ENCODE assay signal across 8 mouse cellular contexts in the genomic region with DNA sequence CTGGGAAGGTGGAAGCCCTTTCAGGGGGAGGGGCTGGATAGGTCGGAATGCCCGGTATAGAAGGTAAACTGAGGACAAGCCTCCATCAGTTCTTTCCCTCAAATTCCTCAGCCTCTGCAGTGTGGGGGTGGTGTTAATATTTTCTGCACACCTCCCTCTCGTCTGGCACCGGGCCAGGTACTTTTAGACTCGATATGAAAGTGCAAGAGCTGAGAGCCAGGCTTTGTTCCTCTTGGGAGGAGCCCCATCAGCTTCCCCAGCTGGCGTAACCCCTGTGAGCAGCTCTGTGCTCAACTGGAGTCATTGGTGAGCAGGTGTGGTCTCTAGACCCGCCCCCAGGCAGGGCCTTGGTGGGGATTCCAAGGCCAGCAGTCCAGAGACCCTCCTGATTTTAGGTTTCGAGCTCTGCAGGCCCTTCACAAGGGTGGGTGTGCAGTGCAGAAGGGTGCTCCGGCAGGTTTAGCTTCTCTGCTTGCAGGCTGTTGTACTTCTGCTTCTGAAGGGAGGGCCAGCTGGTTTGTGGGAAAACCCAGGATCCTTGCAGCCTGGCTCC. TPM values are rescaled to one million over a fixed set of nuclear protein-coding genes. Genes with fewer than 3 reads are reported as not detected.
DNase-seq lines count a peak whose midpoint lies in the region; ATAC-seq and TF ChIP-seq lines count a peak whose summit lies in the region.

No protein-coding gene starts in this region.

- no peak overlapping the region for H3K9ac ChIP-seq in neural tube, embryonic 12.5 days
- H3K9ac ChIP-seq in embryonic facial prominence, embryonic 12.5 days: no peak overlapping the region

- 0 out of 2 replicates have a peak, but pooled peaks cover 4% of the 10 kb centered on the region for H3K27me3 ChIP-seq in neural tube, embryonic 12.5 days (replicated peaks)
- 0 out of 2 replicates have a peak, but pooled peaks cover 2% of the 10 kb centered on the region for H3K27me3 ChIP-seq in embryonic facial prominence, embryonic 12.5 days
- H3K27me3 ChIP-seq in spleen, adult 2 months (ENCODE audit: control insufficient read depth, insufficient read depth, low read length): no peaks in the 10 kb centered on the region

- H3K4me1 ChIP-seq in neural tube, embryonic 12.5 days: peaks cover 12% of the 10 kb centered on the region
- peaks cover 16% of the 10 kb centered on the region for H3K4me1 ChIP-seq in embryonic facial prominence, embryonic 12.5 days
- peaks cover 15% of the 10 kb centered on the region; the same call in 1 of the 2 replicates for H3K4me1 ChIP-seq in spleen, adult 2 months (ENCODE audit: control insufficient read depth, insufficient read depth, insufficient read length)

- peaks cover 13% of the 10 kb centered on the region for H3K36me3 ChIP-seq in neural tube, embryonic 12.5 days
- H3K36me3 ChIP-seq in embryonic facial prominence, embryonic 12.5 days: peaks cover 18% of the 10 kb centered on the region
- H3K36me3 ChIP-seq in spleen, adult 2 months (ENCODE audit: control insufficient read depth, insufficient read depth, low read length): no peaks in the 10 kb centered on the region

- no peak; the same call in 1 of the 2 replicates for TF ChIP-seq POLR2A in spleen, adult 2 months (IDR thresholded peaks at IDR 0.05; ENCODE audit: low read depth, low read length)

- no peak for ATAC-seq in neural tube, embryonic 12.5 days (ENCODE audit: low FRiP score, low read depth)
- ATAC-seq in embryonic facial prominence, embryonic 12.5 days (ENCODE audit: insufficient number of reproducible peaks, insufficient read depth, low FRiP score, low TSS enrichment): no peak
- no peak for ATAC-seq in erythroid progenitor cell, adult 5-6 weeks (replicated peaks; ENCODE audit: low FRiP score, poor library complexity, severe bottlenecking)

- H3K4me3 ChIP-seq in neural tube, embryonic 12.5 days: no peak overlapping the region
- H3K4me3 ChIP-seq in embryonic facial prominence, embryonic 12.5 days: no peak overlapping the region; the same call in 1 of the 2 replicates
- H3K4me3 ChIP-seq in spleen, adult 2 months (ENCODE audit: extremely low read depth, insufficient read depth, insufficient read length): peak overlapping the region; percentile 18; the same call in 1 of the 2 replicates

- H3K27ac ChIP-seq in neural tube, embryonic 12.5 days: no peak overlapping the region
- no peak overlapping the region for H3K27ac ChIP-seq in embryonic facial prominence, embryonic 12.5 days
- peak overlapping the region; percentile 80 for H3K27ac ChIP-seq in spleen, adult 2 months (ENCODE audit: insufficient read depth, low read length)

- peak overlapping the region; percentile 45 for H3K4me2 ChIP-seq in neural tube, embryonic 12.5 days (replicated peaks)
- peak overlapping the region; percentile 41 for H3K4me2 ChIP-seq in embryonic facial prominence, embryonic 12.5 days (replicated peaks)

- WGBS in neural tube, embryonic 12.5 days: 29% methylated on average over 9 of the region's 9 CpGs
- 24% methylated on average over 9 of the region's 9 CpGs for WGBS in embryonic facial prominence, embryonic 12.5 days
- WGBS in spleen, adult 2 months: 10% methylated on average over 9 of the region's 9 CpGs

- no peak for DNase-seq in neural tube, embryonic 10.5 days (ENCODE audit: extremely low spot score, low spot score)
- peak; percentile 35 for DNase-seq in heart, postnatal 4 days
- DNase-seq in left cerebral cortex, adult 11 months (ENCODE audit: low spot score): peak; percentile 81
- DNase-seq in lung, postnatal 4 days: peak; percentile 50 to 60
- peak; percentile 83 to 86 for DNase-seq in spleen, adult 2 months (ENCODE audit: low read depth in 1 of 2, low spot score in 2 of 2)

- H3K9me3 ChIP-seq in neural tube, embryonic 12.5 days: no peaks in the 10 kb centered on the region
- no peaks in the 10 kb centered on the region for H3K9me3 ChIP-seq in embryonic facial prominence, embryonic 12.5 days

- no peak for TF ChIP-seq CTCF in spleen, adult 2 months (IDR thresholded peaks at IDR 0.05; ENCODE audit: extremely low read depth, insufficient read depth, insufficient read length, insufficient replicate concordance)

RNA-seq across cellular contexts. Expression of gene Scn2b, which starts 4.7 kb away (rescaled TPM):
- 4.2 and 4.8 TPM in 2 replicates for polyA plus RNA-seq in neural tube, embryonic 12.5 days (2016; fragmentation: Nextera tagmentation; extraction: Ambion mirVana)
- polyA plus RNA-seq in embryonic facial prominence, embryonic 12.5 days (2016; fragmentation: Nextera tagmentation; extraction: Ambion mirVana): 5.4 and 5.7 TPM in 2 replicates
- under 1 TPM; 0.56 to 0.64 TPM for total RNA-seq in heart, postnatal 4 days (2021)
- 0.97 and 1.8 TPM in 2 replicates for polyA plus RNA-seq in spleen, adult 2 months (2012; rRNA removed)
- not detected in 2 replicates for total RNA-seq in erythroid progenitor cell, adult 5-6 weeks (2015; ENCODE audit: low replicate concordance)
- under 0.01 TPM in 1 of 2 replicates, not detected in the other for total RNA-seq in erythroid progenitor cell, adult 5-6 weeks (2017; ENCODE audit: low replicate concordance)

RNA-seq across cellular contexts. Expression of gene Scn4b, which starts 15.9 kb away (rescaled TPM):
- polyA plus RNA-seq in neural tube, embryonic 12.5 days (2016; fragmentation: Nextera tagmentation; extraction: Ambion mirVana): 0.18 and 0.27 TPM in 2 replicates
- 0.35 and 0.41 TPM in 2 replicates for polyA plus RNA-seq in embryonic facial prominence, embryonic 12.5 days (2016; fragmentation: Nextera tagmentation; extraction: Ambion mirVana)
- under 1 TPM; 0.10 to 0.14 TPM for total RNA-seq in heart, postnatal 4 days (2021)
- 0.47 and 0.91 TPM in 2 replicates for polyA plus RNA-seq in spleen, adult 2 months (2012; rRNA removed)
- not detected in 2 replicates for total RNA-seq in erythroid progenitor cell, adult 5-6 weeks (2015; ENCODE audit: low replicate concordance)
- not detected in 2 replicates for total RNA-seq in erythroid progenitor cell, adult 5-6 weeks (2017; ENCODE audit: low replicate concordance)

RNA-seq across cellular contexts. Expression of gene Jaml, which starts 43.3 kb away (rescaled TPM):
- 0.10 and 0.49 TPM in 2 replicates for polyA plus RNA-seq in neural tube, embryonic 12.5 days (2016; fragmentation: Nextera tagmentation; extraction: Ambion mirVana)
- 0.23 and 0.38 TPM in 2 replicates for polyA plus RNA-seq in embryonic facial prominence, embryonic 12.5 days (2016; fragmentation: Nextera tagmentation; extraction: Ambion mirVana)
- under 1 TPM in 1 of 2 experiments, not detected in 1; 0.32 TPM for total RNA-seq in heart, postnatal 4 days (2021)
- polyA plus RNA-seq in spleen, adult 2 months (2012; rRNA removed): 2.4 and 2.8 TPM in 2 replicates
- total RNA-seq in erythroid progenitor cell, adult 5-6 weeks (2015; ENCODE audit: low replicate concordance): 5.4 TPM in 1 of 2 replicates, not detected in the other
- 3.5 and 5.7 TPM in 2 replicates for total RNA-seq in erythroid progenitor cell, adult 5-6 weeks (2017; ENCODE audit: low replicate concordance)

RNA-seq across cellular contexts. Expression of gene BC049352, which starts 59.5 kb away (rescaled TPM):
- not detected in 2 replicates for polyA plus RNA-seq in neural tube, embryonic 12.5 days (2016; fragmentation: Nextera tagmentation; extraction: Ambion mirVana)
- 0.36 and 0.38 TPM in 2 replicates for polyA plus RNA-seq in embryonic facial prominence, embryonic 12.5 days (2016; fragmentation: Nextera tagmentation; extraction: Ambion mirVana)
- not detected for total RNA-seq in heart, postnatal 4 days (2021)
- polyA plus RNA-seq in spleen, adult 2 months (2012; rRNA removed): 0.37 and 0.45 TPM in 2 replicates
- total RNA-seq in erythroid progenitor cell, adult 5-6 weeks (2015; ENCODE audit: low replicate concordance): not detected in 2 replicates
- total RNA-seq in erythroid progenitor cell, adult 5-6 weeks (2017; ENCODE audit: low replicate concordance): not detected in 2 replicates
